Mouse (Mus musculus) heart, postnatal 0 days (tissue): ENCODE measurements around the gene Trp63. TPM values are rescaled to one million over a fixed set of nuclear protein-coding genes. Genes with fewer than 3 reads are reported as not detected.

Experiments used
- ATAC-seq: fragments of 200-750 bp; cut with Nextera tagmentation; 2 replicates; pipeline ENCODE4 v1.8.0; 2017; ENCODE audit warnings: low read depth, moderate number of reproducible peaks, moderate library complexity; ENCODE audit not compliant: insufficient read depth
- DNase-seq: peaks from one replicate; pipeline ENCODE4 v3.0.0-alpha.2; 2016; ENCODE audit warnings: low spot score
- H3K27ac ChIP-seq: fragments of 300-500 bp; sonication (generic); 2 replicates; pipeline ENCODE4 v1.5.1; 2014; ENCODE audit warnings: low read depth, mild to moderate bottlenecking
- H3K27me3 ChIP-seq: fragments of 300-500 bp; sonication (generic); 2 replicates; pipeline ENCODE4 v1.6.1; 2014; ENCODE audit warnings: low read length, mixed read lengths; ENCODE audit not compliant: control insufficient read depth, insufficient read depth
- H3K36me3 ChIP-seq: fragments of 300-500 bp; sonication (generic); replicated peaks from 2 replicates; pipeline ENCODE4 v1.6.1; 2014; ENCODE audit warnings: low read length, mixed read lengths; ENCODE audit not compliant: control insufficient read depth, insufficient read depth
- H3K4me1 ChIP-seq: fragments of 300-500 bp; sonication (generic); 2 replicates; pipeline ENCODE4 v1.6.1; 2014; ENCODE audit warnings: antibody characterized with exemption; ENCODE audit not compliant: control insufficient read depth, insufficient read depth
- H3K4me2 ChIP-seq: fragments of 300-500 bp; sonication (generic); 2 replicates; pipeline ENCODE4 v1.6.1; 2014; ENCODE audit warnings: low read depth, mild to moderate bottlenecking, low read length, moderate library complexity
- H3K4me3 ChIP-seq: fragments of 300-500 bp; sonication (generic); 2 replicates; pipeline ENCODE4 v1.5.1; 2014; ENCODE audit warnings: low read depth, low read length
- H3K9ac ChIP-seq: fragments of 300-500 bp; sonication (generic); replicated peaks from 2 replicates; pipeline ENCODE4 v1.6.1; 2014; ENCODE audit warnings: low read depth, low read length, mixed read lengths
- H3K9me3 ChIP-seq: fragments of 300-500 bp; sonication (generic); replicated peaks from 2 replicates; pipeline ENCODE4 v1.6.1; 2016; ENCODE audit warnings: low read length; ENCODE audit not compliant: control insufficient read depth
- CTCF ChIP-seq: IDR thresholded peaks from 2 replicates; pipeline ENCODE4 v1.5.1; 2016; ENCODE audit warnings: antibody characterized with exemption, control low read depth, low read depth
- EP300 ChIP-seq: IDR thresholded peaks from 2 replicates; pipeline ENCODE4 v1.6.1; 2016; ENCODE audit warnings: antibody characterized with exemption, low read depth
- WGBS: fragments of 180-500 bp; shearing (Covaris S2); extraction: QIAGEN DNeasy Blood & Tissue Kit; methylation state at CpG from one replicate; pipeline ENCODE4 v1.1.7; 2014; 5-methylcytosine and 5-hydroxymethylcytosine counted together
- polyA plus RNA-seq: library from polyadenylated mRNA; unstranded; fragments of >200 nt; fragmentation: Nextera tagmentation; extraction: Ambion mirVana; gene quantifications from 2 replicates; pipeline ENCODE4 v1.2.1, GENCODE M21; 2015
- total RNA-seq: library from RNA; depleted of rRNA; stranded (reverse); fragments of >200 nt; gene quantifications from 2 replicates; pipeline ENCODE4 v1.2.3, GENCODE M21; 2014; ENCODE audit warnings: low replicate concordance

Gene Trp63
- total and polyA plus RNA-seq, 2 experiments from 2014 or later: 0.37 to 0.88 TPM

DNA sequence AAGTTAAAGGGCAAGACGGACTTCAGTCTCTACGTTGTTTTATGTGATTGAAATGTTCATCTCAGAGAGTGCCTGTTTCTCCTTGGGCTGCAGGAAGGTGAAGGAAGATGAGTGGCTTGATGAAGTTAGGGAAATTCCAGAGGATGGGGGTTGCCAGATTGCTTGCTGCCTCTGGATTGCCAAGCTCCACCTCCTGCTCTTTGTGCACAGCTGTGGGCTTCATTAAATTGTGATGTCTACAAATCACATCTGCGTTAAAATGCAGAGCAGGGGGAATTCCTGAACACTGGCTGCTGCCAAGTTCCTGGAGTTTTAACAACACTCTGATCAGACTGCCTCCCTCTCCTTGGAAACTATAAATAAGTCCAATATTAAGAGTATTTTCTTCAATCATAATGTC is 63.2 kb downstream of the Trp63 start:
- no peak for ATAC-seq
- Histone ChIP-seq H3K4me2 (no peak overlapping the region), H3K4me1 (no peaks in the 10 kb centered on the region), H3K27me3 (no peaks in the 10 kb centered on the region), H3K36me3 (no peaks in the 10 kb centered on the region), H3K9ac (no peak overlapping the region), H3K4me3 (no peak overlapping the region), H3K27ac (no peak overlapping the region), H3K9me3 (no peaks in the 10 kb centered on the region)
- no peak for DNase-seq
- TF ChIP-seq EP300: no peak
- no peak for TF ChIP-seq CTCF
- 13% methylated on average over 3 of the region's 3 CpGs for WGBS

DNA sequence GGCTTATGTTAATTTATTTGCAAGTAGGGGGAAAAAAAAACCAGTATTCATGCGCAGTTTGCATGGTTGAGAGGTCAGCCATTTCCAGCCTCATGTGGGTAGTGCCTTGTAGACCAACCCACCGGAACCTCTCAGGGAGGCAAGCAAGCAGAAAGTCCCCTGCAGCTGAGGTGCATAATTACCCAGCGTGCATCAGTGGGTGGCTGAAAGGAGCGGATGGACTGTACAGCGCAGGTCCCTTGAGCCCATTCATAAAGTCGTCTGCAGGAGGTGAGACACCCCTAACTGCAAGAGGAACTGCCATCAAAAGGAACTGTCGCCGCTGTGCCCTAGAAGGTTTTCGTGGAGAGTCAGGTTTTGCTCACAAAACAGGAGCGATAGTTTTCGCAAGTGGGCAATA is 68.3 kb downstream of the Trp63 start:
- TF ChIP-seq EP300: no peak
- DNase-seq (no peak), ATAC-seq (no peak)
- H3K27ac ChIP-seq: no peak overlapping the region
- H3K36me3 ChIP-seq: no peaks in the 10 kb centered on the region
- WGBS: 83% methylated on average over 11 of the region's 11 CpGs
- no peak overlapping the region for H3K4me2 ChIP-seq
- H3K9me3 ChIP-seq: no peaks in the 10 kb centered on the region
- H3K4me1 ChIP-seq: no peaks in the 10 kb centered on the region
- no peak overlapping the region for H3K4me3 ChIP-seq
- no peak overlapping the region for H3K9ac ChIP-seq
- H3K27me3 ChIP-seq: no peaks in the 10 kb centered on the region

DNA sequence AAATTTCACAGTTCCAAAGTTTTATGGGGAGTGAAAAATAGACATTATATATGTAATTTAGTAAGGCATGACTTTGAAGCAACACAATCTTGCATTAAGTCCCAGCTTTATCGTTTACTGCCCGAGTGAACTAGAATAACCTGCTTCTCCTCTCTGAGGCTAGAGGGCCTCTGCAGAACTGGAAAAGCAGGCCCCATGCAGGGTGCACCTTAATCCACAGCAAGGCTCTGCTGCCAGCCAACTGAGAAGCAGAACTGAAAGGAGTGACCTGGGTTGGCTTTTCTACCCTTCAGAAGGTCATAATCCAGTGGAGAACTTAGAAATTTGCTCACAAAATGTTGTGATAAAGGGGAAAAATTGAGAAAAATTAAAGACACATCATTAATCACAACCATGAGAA is 74.5 kb downstream of the Trp63 start:
- Histone ChIP-seq H3K9me3 (no peaks in the 10 kb centered on the region), H3K27me3 (no peaks in the 10 kb centered on the region), H3K9ac (no peak overlapping the region), H3K4me3 (no peak overlapping the region), H3K27ac (no peak overlapping the region), H3K36me3 (no peaks in the 10 kb centered on the region), H3K4me1 (no peaks in the 10 kb centered on the region), H3K4me2 (no peak overlapping the region)
- TF ChIP-seq EP300 (no peak), CTCF (no peak)
- DNase-seq (no peak), ATAC-seq (no peak)
- 79% methylated on average over 2 of the region's 2 CpGs for WGBS

DNA sequence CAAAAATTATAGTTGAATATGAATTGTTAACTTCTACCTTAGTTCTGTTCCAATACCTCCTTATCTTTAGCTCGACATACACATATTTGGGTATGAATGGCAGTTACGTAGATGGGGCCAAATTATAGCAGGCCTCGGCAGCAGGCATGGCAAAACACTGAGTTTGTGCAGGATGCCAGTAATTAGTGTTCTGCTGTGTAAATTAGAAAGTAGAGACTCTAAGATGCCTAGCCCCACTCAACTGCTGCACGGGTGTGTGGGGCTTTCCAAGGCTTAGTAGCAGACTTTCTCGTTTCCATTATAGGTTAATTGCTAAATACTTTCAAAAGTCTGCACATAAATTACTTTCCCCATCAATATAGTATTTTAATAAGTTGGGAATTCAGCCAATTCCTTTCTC is 82.0 kb downstream of the Trp63 start:
- Histone ChIP-seq H3K4me1 (no peaks in the 10 kb centered on the region), H3K27me3 (no peaks in the 10 kb centered on the region), H3K9ac (no peak overlapping the region), H3K4me2 (no peak overlapping the region), H3K4me3 (no peak overlapping the region), H3K9me3 (no peaks in the 10 kb centered on the region), H3K27ac (no peak overlapping the region), H3K36me3 (no peaks in the 10 kb centered on the region)
- ATAC-seq: no peak
- TF ChIP-seq EP300 (no peak), CTCF (no peak)
- DNase-seq: no peak
- WGBS: 82% methylated on average over 5 of the region's 5 CpGs

DNA sequence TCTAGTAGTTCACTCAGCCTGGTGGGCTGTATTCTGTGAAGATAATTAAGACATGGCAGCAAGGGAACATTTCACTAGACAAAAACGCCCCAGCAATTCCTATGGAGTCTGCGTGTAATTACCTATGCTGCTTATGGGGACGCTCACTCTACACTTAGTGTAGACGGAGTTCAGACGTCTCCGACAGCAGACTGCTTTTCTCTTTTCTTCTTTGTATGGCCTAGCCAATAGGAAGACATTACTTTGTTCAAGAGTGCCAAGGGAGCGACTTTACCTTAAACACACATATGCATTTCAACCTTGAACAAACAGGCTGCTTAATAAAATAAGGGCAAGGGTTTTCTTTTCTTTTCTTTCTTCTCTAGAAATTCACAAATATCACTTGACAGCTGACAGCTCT is 91.0 kb downstream of the Trp63 start:
- Histone ChIP-seq H3K4me1 (no peaks in the 10 kb centered on the region), H3K4me2 (no peak overlapping the region), H3K9ac (no peak overlapping the region), H3K27me3 (no peaks in the 10 kb centered on the region), H3K36me3 (no peaks in the 10 kb centered on the region), H3K27ac (no peak overlapping the region), H3K9me3 (no peaks in the 10 kb centered on the region), H3K4me3 (no peak overlapping the region)
- DNase-seq (no peak), ATAC-seq (no peak)
- TF ChIP-seq EP300 (no peak), CTCF (no peak)
- 86% methylated on average over 7 of the region's 7 CpGs for WGBS

DNA sequence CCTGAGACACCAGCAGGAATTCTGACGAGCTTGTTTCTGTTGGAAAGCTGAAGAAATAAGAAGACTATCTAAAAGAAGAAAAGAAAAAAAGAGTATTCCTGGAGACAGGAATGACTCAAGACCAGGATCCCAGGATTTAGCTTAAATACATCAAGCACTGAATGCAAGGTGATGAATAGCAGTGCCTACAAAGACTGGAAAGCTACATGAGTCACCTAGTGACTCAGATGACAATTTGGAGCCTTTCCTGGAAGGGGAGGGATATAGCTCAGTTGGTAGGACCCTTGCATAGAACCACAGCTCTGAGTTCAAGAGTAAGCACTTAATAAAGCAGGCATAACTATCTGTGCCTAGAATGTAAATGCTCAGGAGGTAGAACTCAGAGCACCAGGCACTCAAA is 93.9 kb downstream of the Trp63 start:
- H3K4me2 ChIP-seq: no peak overlapping the region
- H3K4me1 ChIP-seq: no peaks in the 10 kb centered on the region
- H3K9ac ChIP-seq: no peak overlapping the region
- 36% methylated on average over 1 of the region's 1 CpGs for WGBS
- TF ChIP-seq EP300 (no peak), CTCF (no peak)
- no peaks in the 10 kb centered on the region for H3K9me3 ChIP-seq
- DNase-seq (no peak), ATAC-seq (no peak)
- no peak overlapping the region for H3K27ac ChIP-seq
- H3K4me3 ChIP-seq: no peak overlapping the region
- no peaks in the 10 kb centered on the region for H3K36me3 ChIP-seq
- no peaks in the 10 kb centered on the region for H3K27me3 ChIP-seq
